Mouse (Mus musculus) embryonic facial prominence, embryonic 14.5 days (tissue): Measurements from ENCODE around the gene Sclt1. TPM values are rescaled to one million over a fixed set of nuclear protein-coding genes. Genes with fewer than 3 reads are reported as not detected.

Source experiments
- ATAC-seq: fragments of 200-750 bp; cut with Nextera tagmentation; 2 replicates; pipeline ENCODE4 v1.8.0; 2017; ENCODE audit warnings: low read depth, moderate number of reproducible peaks, moderate TSS enrichment
- DNase-seq: peaks from one replicate; pipeline ENCODE4 v3.0.0-alpha.2; 2015; ENCODE audit warnings: low spot score
- H3K27ac ChIP-seq: fragments of 300-500 bp; sonication (generic); replicated peaks from 2 replicates; pipeline ENCODE4 v1.5.1; 2014; ENCODE audit warnings: low read depth, mild to moderate bottlenecking, low read length, moderate library complexity
- H3K27me3 ChIP-seq: fragments of 300-500 bp; sonication (generic); replicated peaks from 2 replicates; pipeline ENCODE4 v1.6.1; 2014; ENCODE audit warnings: low read length; ENCODE audit not compliant: control insufficient read depth, insufficient read depth
- H3K36me3 ChIP-seq: fragments of 300-500 bp; sonication (generic); 2 replicates; pipeline ENCODE4 v1.6.1; 2014; ENCODE audit warnings: low read length, mixed read lengths; ENCODE audit not compliant: control insufficient read depth, insufficient read depth
- H3K4me1 ChIP-seq: fragments of 300-500 bp; sonication (generic); 2 replicates; pipeline ENCODE4 v1.6.1; 2014; ENCODE audit warnings: antibody characterized with exemption, low read length; ENCODE audit not compliant: control insufficient read depth, insufficient read depth
- H3K4me2 ChIP-seq: fragments of 300-500 bp; sonication (generic); 2 replicates; pipeline ENCODE4 v1.6.1; 2014; ENCODE audit warnings: low read depth, mild to moderate bottlenecking, low read length, moderate library complexity, mixed read lengths
- H3K4me3 ChIP-seq: fragments of 300-500 bp; sonication (generic); 2 replicates; pipeline ENCODE4 v1.5.1; 2014; ENCODE audit warnings: low read depth, mild to moderate bottlenecking, low read length
- H3K9ac ChIP-seq: fragments of 300-500 bp; sonication (generic); 2 replicates; pipeline ENCODE4 v1.6.1; 2014; ENCODE audit warnings: low read depth, mild to moderate bottlenecking, low read length, moderate library complexity, mixed read lengths
- H3K9me3 ChIP-seq: fragments of 300-500 bp; sonication (generic); 2 replicates; pipeline ENCODE4 v1.6.1; 2016; ENCODE audit warnings: low read length; ENCODE audit not compliant: control insufficient read depth
- WGBS: fragments of 180-500 bp; shearing (Covaris S2); extraction: QIAGEN DNeasy Blood & Tissue Kit; methylation state at CpG from one replicate; pipeline ENCODE4 v1.1.7; 2014; 5-methylcytosine and 5-hydroxymethylcytosine counted together
- polyA plus RNA-seq: library from polyadenylated mRNA; unstranded; fragments of >200 nt; fragmentation: Nextera tagmentation; extraction: Ambion mirVana; gene quantifications from 2 replicates; pipeline ENCODE4 v1.2.1, GENCODE M21; 2014

Sclt1 gene
- polyA plus RNA-seq, 1 experiment from 2014 or later = 17.5 TPM

GRCm38 (mm10) chr3:41594097-41594879, 148.0 kb downstream of the Sclt1 start:
- no peak for ATAC-seq
- Histone ChIP-seq H3K4me2 (no peak overlapping the region), H3K4me1 (0 out of 2 replicates have a peak, but pooled peaks cover 5% of the 10 kb centered on the region), H3K9me3 (no peaks in the 10 kb centered on the region), H3K27me3 (no peaks in the 10 kb centered on the region), H3K27ac (no peak overlapping the region), H3K4me3 (no peak overlapping the region), H3K9ac (no peak overlapping the region), H3K36me3 (peaks cover 33% of the 10 kb centered on the region)
- no peak for DNase-seq
- 80% methylated on average over 9 of the region's 9 CpGs for WGBS

DNA sequence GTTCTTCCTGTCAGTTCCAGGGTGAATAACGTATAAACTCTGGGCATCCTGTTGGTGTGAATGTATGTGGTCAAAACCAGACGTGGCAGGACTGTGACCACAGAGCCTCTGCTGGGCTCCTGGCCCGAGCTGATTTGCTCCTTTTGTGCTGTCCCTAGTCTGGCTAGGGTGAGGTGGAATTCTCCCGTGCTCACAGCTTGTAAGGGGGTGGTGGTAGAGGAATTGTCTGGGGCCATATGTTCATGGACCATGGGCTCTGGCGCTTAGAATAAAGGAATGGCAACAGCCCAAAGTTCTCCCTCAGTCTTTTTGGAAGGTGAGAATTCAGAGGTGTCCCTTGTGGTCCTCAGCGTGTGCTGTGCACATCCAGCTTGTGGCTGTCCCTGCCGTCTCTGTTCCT, 149.5 kb downstream of the Sclt1 start:
- H3K9me3 ChIP-seq = no peaks in the 10 kb centered on the region
- no peak overlapping the region for H3K27ac ChIP-seq
- WGBS = 81% methylated on average over 7 of the region's 7 CpGs
- no peak overlapping the region for H3K4me2 ChIP-seq
- no peak overlapping the region for H3K9ac ChIP-seq
- no peak for DNase-seq
- peaks cover 27% of the 10 kb centered on the region for H3K36me3 ChIP-seq
- no peaks in the 10 kb centered on the region for H3K27me3 ChIP-seq
- no peak for ATAC-seq
- no peak overlapping the region for H3K4me3 ChIP-seq
- peaks cover 16% of the 10 kb centered on the region for H3K4me1 ChIP-seq

DNA sequence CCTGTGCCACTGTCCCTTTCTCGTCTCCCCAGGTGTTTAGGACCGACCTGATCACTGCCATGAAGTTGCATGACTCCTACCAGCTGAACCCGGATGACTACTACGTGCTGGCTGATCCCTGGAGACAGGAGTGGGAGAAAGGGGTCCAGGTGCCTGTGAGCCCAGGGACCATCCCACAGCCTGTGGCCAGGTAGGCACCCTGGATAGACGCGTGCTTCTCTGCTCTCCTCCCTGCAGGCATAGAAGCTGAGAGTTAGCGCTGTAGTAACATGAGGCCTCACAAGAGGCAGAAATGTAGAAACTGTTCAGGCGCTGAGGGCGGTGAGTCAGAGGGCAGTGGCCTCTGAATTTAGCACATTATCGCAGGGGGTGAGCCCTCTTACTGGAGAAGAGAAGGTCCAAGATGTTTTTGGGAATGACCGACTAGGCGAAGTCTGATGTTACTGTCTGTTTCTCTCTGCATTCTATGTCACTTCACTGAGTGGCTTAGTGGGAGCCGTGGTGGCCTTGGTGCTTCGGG, 150.6 kb downstream of the Sclt1 start:
- WGBS = 89% methylated on average over 14 of the region's 14 CpGs
- no peaks in the 10 kb centered on the region for H3K9me3 ChIP-seq
- H3K27ac ChIP-seq = no peak overlapping the region
- ATAC-seq (no peak), DNase-seq (no peak)
- no peak overlapping the region for H3K4me2 ChIP-seq
- H3K4me1 ChIP-seq = peaks cover 19% of the 10 kb centered on the region
- H3K27me3 ChIP-seq = no peaks in the 10 kb centered on the region
- H3K9ac ChIP-seq = no peak overlapping the region
- peaks cover 22% of the 10 kb centered on the region for H3K36me3 ChIP-seq
- H3K4me3 ChIP-seq = no peak overlapping the region

DNA sequence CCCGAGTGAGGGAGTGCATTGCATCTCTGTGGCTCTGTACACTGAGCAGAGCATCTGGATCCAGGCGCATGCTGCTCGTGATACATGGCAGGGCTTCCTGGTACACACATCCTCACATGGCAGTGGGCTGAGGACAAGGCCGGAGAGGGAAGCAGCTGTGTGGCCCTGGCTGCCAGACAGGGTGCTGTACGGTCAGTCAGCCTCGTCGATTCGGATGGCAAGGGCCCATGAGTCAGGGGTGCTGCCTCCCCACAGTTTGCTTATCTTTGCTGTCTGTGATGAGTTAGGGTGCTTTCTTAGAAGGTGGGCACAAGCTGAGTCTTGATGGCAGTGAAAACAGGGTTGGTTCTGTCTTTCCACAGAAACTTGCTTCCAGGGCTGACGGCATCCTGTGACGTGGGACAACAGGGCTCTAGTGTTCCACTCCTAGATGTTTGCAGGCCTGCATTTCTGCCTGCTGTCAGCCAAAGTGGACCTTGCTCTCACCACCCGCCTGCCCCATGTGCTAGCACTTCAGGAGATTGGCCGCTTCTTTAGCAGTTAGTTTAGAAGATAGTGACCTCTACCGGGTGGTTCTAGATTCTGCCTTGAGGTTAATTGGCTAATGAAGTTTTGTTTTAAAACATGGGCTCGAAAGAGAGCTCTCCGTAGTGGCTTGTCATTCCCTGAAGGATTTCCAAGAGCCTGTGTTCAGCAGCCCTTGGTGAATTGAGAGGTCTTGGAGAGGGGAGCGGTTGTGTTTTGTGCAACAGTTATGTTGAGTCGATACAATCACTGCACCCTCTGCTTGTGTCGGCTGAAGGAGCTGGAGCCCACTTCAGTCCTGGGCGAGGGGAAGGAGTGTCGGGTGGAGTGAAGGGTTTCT, 151.4 kb downstream of the Sclt1 start:
- Histone ChIP-seq H3K27ac (no peak overlapping the region), H3K27me3 (no peaks in the 10 kb centered on the region), H3K9ac (no peak overlapping the region), H3K9me3 (no peaks in the 10 kb centered on the region), H3K4me2 (no peak overlapping the region), H3K36me3 (peaks cover 16% of the 10 kb centered on the region), H3K4me1 (peaks cover 19% of the 10 kb centered on the region), H3K4me3 (no peak overlapping the region)
- ATAC-seq = no peak
- peak; percentile 6 for DNase-seq
- WGBS = 81% methylated on average over 20 of the region's 20 CpGs

DNA sequence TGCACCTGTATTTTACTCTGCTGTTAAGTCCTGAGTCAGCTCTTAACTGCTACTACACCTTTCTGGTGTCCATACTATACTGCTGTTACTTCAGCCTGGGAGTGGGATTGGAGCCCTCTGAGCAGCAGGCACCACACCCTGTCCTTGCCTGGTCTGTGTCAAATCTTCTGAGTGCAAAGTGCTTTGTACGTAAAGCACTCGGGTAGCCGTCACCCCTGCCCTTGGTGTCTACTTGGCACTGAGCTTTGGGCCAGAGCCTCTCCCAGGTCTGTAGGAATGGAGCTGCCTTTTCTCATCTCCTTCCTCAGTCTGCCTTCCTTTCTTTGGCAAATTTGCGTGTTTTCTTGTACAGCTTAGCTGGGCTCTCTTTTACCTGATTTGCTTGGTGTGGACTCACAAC, 152.3 kb downstream of the Sclt1 start:
- 92% methylated on average over 4 of the region's 4 CpGs for WGBS
- H3K4me2 ChIP-seq = no peak overlapping the region
- no peak overlapping the region for H3K4me3 ChIP-seq
- peaks cover 16% of the 10 kb centered on the region for H3K36me3 ChIP-seq
- peaks cover 19% of the 10 kb centered on the region for H3K4me1 ChIP-seq
- H3K27ac ChIP-seq = no peak overlapping the region
- H3K27me3 ChIP-seq = no peaks in the 10 kb centered on the region
- DNase-seq (no peak), ATAC-seq (no peak)
- H3K9ac ChIP-seq = no peak overlapping the region
- no peaks in the 10 kb centered on the region for H3K9me3 ChIP-seq

GRCm38 (mm10) chr3:41589246-41589914, 152.9 kb downstream of the Sclt1 start:
- H3K27ac ChIP-seq = no peak overlapping the region
- peak; percentile 80 for DNase-seq
- no peak overlapping the region for H3K9ac ChIP-seq
- 0 out of 2 replicates have a peak overlapping the region, but pooled peaks have one; percentile 10 for H3K4me2 ChIP-seq
- no peaks in the 10 kb centered on the region for H3K27me3 ChIP-seq
- H3K36me3 ChIP-seq = peaks cover 15% of the 10 kb centered on the region
- H3K4me1 ChIP-seq = peaks cover 19% of the 10 kb centered on the region
- H3K9me3 ChIP-seq = no peaks in the 10 kb centered on the region
- H3K4me3 ChIP-seq = no peak overlapping the region
- ATAC-seq = 0 out of 2 replicates have a peak, but pooled peaks have one; percentile 10
- WGBS = 60% methylated on average over 19 of the region's 19 CpGs

DNA sequence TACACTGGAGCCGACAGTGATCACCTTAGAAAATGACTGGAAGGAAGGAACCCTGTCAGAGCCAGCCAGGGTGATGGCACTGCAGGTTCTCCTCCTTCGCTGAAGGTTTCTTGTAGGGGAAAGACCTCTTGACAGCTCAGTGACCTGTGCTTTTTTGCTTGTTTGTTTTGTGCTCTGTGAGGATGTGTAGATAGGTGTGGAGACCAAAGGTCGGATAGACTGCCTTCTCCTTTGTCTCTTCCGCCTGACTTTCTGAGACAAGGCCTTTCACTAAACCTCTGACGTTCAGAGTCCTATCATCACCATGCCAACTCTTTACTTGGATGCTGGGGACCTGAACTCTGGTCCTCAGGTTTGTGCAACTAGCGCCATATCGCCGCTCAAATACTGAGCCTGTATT, 153.8 kb downstream of the Sclt1 start:
- Histone ChIP-seq H3K9ac (no peak overlapping the region), H3K36me3 (peaks cover 6% of the 10 kb centered on the region; the same call in 1 of the 2 replicates), H3K27me3 (no peaks in the 10 kb centered on the region), H3K27ac (no peak overlapping the region), H3K9me3 (no peaks in the 10 kb centered on the region), H3K4me2 (no peak overlapping the region), H3K4me3 (no peak overlapping the region), H3K4me1 (peaks cover 19% of the 10 kb centered on the region)
- WGBS = 82% methylated on average over 8 of the region's 8 CpGs
- DNase-seq (no peak), ATAC-seq (no peak)

- Histone ChIP-seq H3K9ac (no peak overlapping the region), H3K36me3 (0 out of 2 replicates have a peak, but pooled peaks cover 6% of the 10 kb centered on the region), H3K27me3 (no peaks in the 10 kb centered on the region), H3K9me3 (no peaks in the 10 kb centered on the region), H3K4me2 (no peak overlapping the region), H3K4me3 (no peak overlapping the region), H3K4me1 (peaks cover 19% of the 10 kb centered on the region), H3K27ac (no peak overlapping the region)
- DNase-seq (peak; percentile 11), ATAC-seq (no peak)
- 46% methylated on average over 6 of the region's 6 CpGs for WGBS
These were observed 154.7 kb downstream of the Sclt1 start for GRCm38 (mm10) chr3:41587588-41587987.
